Mouse (Mus musculus) heart, embryonic 15.5 days (tissue): Measurements from ENCODE around the gene Hipk3. TPM values are rescaled to one million over a fixed set of nuclear protein-coding genes. Genes with fewer than 3 reads are reported as not detected.

Source experiments
- ATAC-seq: fragments of 200-750 bp; cut with Nextera tagmentation; replicated peaks from 2 replicates; pipeline ENCODE4 v1.8.0; 2017; ENCODE audit warnings: low read depth, moderate TSS enrichment; ENCODE audit not compliant: insufficient number of reproducible peaks, insufficient read depth, low FRiP score
- H3K27ac ChIP-seq: fragments of 300-500 bp; sonication (generic); 2 replicates; pipeline ENCODE4 v1.5.1; 2015; ENCODE audit warnings: mild to moderate bottlenecking, inconsistent platforms
- H3K27me3 ChIP-seq: fragments of 300-500 bp; sonication (generic); 2 replicates; pipeline ENCODE4 v1.6.1; 2015; ENCODE audit warnings: inconsistent platforms
- H3K36me3 ChIP-seq: fragments of 300-500 bp; sonication (generic); 2 replicates; pipeline ENCODE4 v1.6.1; 2015; ENCODE audit warnings: mild to moderate bottlenecking, inconsistent platforms
- H3K4me1 ChIP-seq: fragments of 300-500 bp; sonication (generic); replicated peaks from 2 replicates; pipeline ENCODE4 v1.6.1; 2015; ENCODE audit warnings: inconsistent platforms
- H3K4me2 ChIP-seq: fragments of 300-500 bp; sonication (generic); 2 replicates; pipeline ENCODE4 v1.6.1; 2015; ENCODE audit warnings: inconsistent platforms, mild to moderate bottlenecking, moderate library complexity
- H3K4me3 ChIP-seq: fragments of 300-500 bp; sonication (generic); 2 replicates; pipeline ENCODE4 v1.5.1; 2015; ENCODE audit warnings: mild to moderate bottlenecking, inconsistent platforms
- H3K9ac ChIP-seq: fragments of 300-500 bp; sonication (generic); 2 replicates; pipeline ENCODE4 v1.6.1; 2015; ENCODE audit warnings: mild to moderate bottlenecking, inconsistent platforms
- H3K9me3 ChIP-seq: fragments of 300-500 bp; sonication (generic); replicated peaks from 2 replicates; pipeline ENCODE4 v1.6.1; 2016; ENCODE audit warnings: inconsistent platforms
- WGBS: fragments of 180-500 bp; shearing (Covaris S2); methylation state at CpG from one replicate; pipeline ENCODE4 v1.1.7; 2015; ENCODE audit warnings: mixed read lengths; 5-methylcytosine and 5-hydroxymethylcytosine counted together
- polyA plus RNA-seq: library from polyadenylated mRNA; unstranded; fragments of >200 nt; fragmentation: Nextera tagmentation; extraction: Ambion mirVana; gene quantifications from 2 replicates; pipeline ENCODE4 v1.2.1, GENCODE M21; 2015

Gene Hipk3
- polyA plus RNA-seq, 1 experiment from 2014 or later, result 34.5 TPM

GRCm38 (mm10) chr2:104444776-104445175, 49.5 kb downstream of the Hipk3 start:
- WGBS, result 19% methylated on average over 2 of the region's 2 CpGs
- peaks cover 20% of the 10 kb centered on the region for H3K4me1 ChIP-seq
- H3K4me3 ChIP-seq, result no peak overlapping the region
- peaks cover 27% of the 10 kb centered on the region for H3K36me3 ChIP-seq
- H3K9me3 ChIP-seq, result no peaks in the 10 kb centered on the region
- H3K27ac ChIP-seq, result peak overlapping the region; percentile 70
- no peak overlapping the region for H3K9ac ChIP-seq
- no peak overlapping the region for H3K4me2 ChIP-seq
- no peaks in the 10 kb centered on the region for H3K27me3 ChIP-seq
- peak; percentile 47; the same call in 1 of the 2 replicates for ATAC-seq

- Histone ChIP-seq H3K4me1 (peaks cover 7% of the 10 kb centered on the region; the same call in 1 of the 2 replicates), H3K27me3 (no peaks in the 10 kb centered on the region), H3K9ac (no peak overlapping the region), H3K36me3 (peaks cover 44% of the 10 kb centered on the region), H3K4me3 (no peak overlapping the region), H3K27ac (no peak overlapping the region), H3K9me3 (no peaks in the 10 kb centered on the region), H3K4me2 (no peak overlapping the region)
- 71% methylated on average over 4 of the region's 4 CpGs for WGBS
- ATAC-seq, result no peak
These were observed 51.9 kb downstream of the Hipk3 start for GRCm38 (mm10) chr2:104442341-104442740.

DNA sequence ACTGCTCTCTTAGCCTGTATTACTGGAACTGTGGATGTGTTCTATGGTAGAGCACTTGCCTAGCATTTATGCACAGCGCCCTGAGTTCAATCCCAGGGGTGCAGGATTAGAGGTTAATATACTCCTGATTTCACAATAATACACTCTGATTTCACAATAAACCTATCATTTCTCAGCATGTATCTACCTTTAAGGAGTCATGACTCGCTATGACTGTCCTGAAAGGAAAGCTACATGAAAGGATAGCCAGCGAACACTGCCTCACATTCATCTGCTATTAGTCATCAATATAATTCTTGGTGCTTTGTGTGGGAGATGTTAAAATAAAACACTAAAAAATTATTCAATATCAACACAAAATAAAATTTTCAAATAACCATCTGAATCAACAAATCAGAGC, 58.0 kb downstream of the Hipk3 start:
- no peaks in the 10 kb centered on the region for H3K27me3 ChIP-seq
- H3K9ac ChIP-seq, result no peak overlapping the region
- no peak overlapping the region for H3K4me3 ChIP-seq
- H3K36me3 ChIP-seq, result peaks cover 82% of the 10 kb centered on the region
- no peak overlapping the region for H3K27ac ChIP-seq
- no peaks in the 10 kb centered on the region for H3K4me1 ChIP-seq
- WGBS, result 92% methylated on average over 3 of the region's 3 CpGs
- no peak overlapping the region for H3K4me2 ChIP-seq
- no peaks in the 10 kb centered on the region for H3K9me3 ChIP-seq
- ATAC-seq, result no peak

DNA sequence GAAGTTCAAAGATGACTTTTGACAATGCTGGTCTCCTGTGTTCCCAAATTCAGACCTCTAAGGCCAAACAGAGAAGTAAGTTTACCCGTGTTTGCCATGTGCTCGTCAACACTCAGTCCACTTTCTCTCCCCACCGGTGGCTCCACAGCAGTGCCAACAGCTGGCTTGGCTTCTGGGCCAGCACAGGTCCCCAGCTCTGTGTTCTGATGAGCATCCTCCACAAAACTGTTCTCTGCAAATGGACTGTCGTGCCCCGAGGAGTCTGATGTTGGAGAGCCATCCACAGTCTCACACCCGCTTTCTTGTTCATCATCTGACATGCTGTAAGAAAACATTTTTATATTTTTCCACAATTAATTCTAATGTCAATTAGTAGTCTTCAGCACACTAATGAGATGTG, 63.2 kb downstream of the Hipk3 start:
- H3K4me1 ChIP-seq, result peaks cover 4% of the 10 kb centered on the region; the same call in 1 of the 2 replicates
- H3K36me3 ChIP-seq, result peaks cover 67% of the 10 kb centered on the region
- no peaks in the 10 kb centered on the region for H3K27me3 ChIP-seq
- no peak overlapping the region for H3K9ac ChIP-seq
- ATAC-seq, result no peak
- 88% methylated on average over 6 of the region's 6 CpGs for whole genome bisulfite sequencing
- H3K27ac ChIP-seq, result no peak overlapping the region
- H3K4me3 ChIP-seq, result no peak overlapping the region
- no peaks in the 10 kb centered on the region for H3K9me3 ChIP-seq
- no peak overlapping the region for H3K4me2 ChIP-seq

DNA sequence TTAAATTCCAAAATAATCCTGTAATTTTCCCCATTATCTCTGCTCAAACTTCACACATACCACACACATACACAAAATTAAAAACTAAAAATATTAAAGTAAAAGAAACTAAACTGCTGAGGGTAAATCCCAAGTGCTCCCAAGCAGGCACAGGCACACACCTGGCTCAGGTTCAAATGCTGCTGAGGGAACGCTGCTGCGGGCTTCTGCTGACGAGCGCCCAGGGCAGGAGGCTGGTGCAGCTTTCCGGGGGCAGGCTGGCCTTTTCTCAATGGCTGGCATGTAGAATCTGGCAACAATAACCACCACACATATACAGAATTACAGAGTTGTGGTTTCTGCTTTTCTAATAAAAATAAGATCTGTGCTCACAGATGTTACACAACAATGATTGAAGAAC, 63.7 kb downstream of the Hipk3 start:
- no peak overlapping the region for H3K4me2 ChIP-seq
- no peak for ATAC-seq
- H3K27me3 ChIP-seq, result no peaks in the 10 kb centered on the region
- no peaks in the 10 kb centered on the region for H3K9me3 ChIP-seq
- 77% methylated on average over 5 of the region's 5 CpGs for WGBS
- H3K9ac ChIP-seq, result no peak overlapping the region
- H3K27ac ChIP-seq, result no peak overlapping the region
- no peak overlapping the region for H3K4me3 ChIP-seq
- H3K4me1 ChIP-seq, result peaks cover 7% of the 10 kb centered on the region; the same call in 1 of the 2 replicates
- H3K36me3 ChIP-seq, result peaks cover 64% of the 10 kb centered on the region

- no peaks in the 10 kb centered on the region for H3K27me3 ChIP-seq
- H3K27ac ChIP-seq, result no peak overlapping the region; the same call in 1 of the 2 replicates
- no peak overlapping the region for H3K9ac ChIP-seq
- no peak overlapping the region for H3K4me2 ChIP-seq
- WGBS, result 52% methylated on average over 3 of the region's 3 CpGs
- H3K4me3 ChIP-seq, result no peak overlapping the region
- ATAC-seq, result no peak; the same call in 1 of the 2 replicates
- peaks cover 8% of the 10 kb centered on the region; the same call in 1 of the 2 replicates for H3K4me1 ChIP-seq
- peaks cover 35% of the 10 kb centered on the region for H3K36me3 ChIP-seq
- no peaks in the 10 kb centered on the region for H3K9me3 ChIP-seq
These were observed 68.1 kb downstream of the Hipk3 start for GRCm38 (mm10) chr2:104426112-104426511.

- peaks cover 14% of the 10 kb centered on the region; the same call in 1 of the 2 replicates for H3K36me3 ChIP-seq
- H3K9me3 ChIP-seq, result no peaks in the 10 kb centered on the region
- no peak for ATAC-seq
- H3K4me2 ChIP-seq, result no peak overlapping the region
- 5% methylated on average over 1 of the region's 1 CpGs for WGBS
- H3K4me3 ChIP-seq, result no peak overlapping the region
- no peak overlapping the region for H3K9ac ChIP-seq
- no peaks in the 10 kb centered on the region for H3K27me3 ChIP-seq
- H3K27ac ChIP-seq, result no peak overlapping the region
- peaks cover 9% of the 10 kb centered on the region; the same call in 1 of the 2 replicates for H3K4me1 ChIP-seq
These were observed 72.0 kb downstream of the Hipk3 start for GRCm38 (mm10) chr2:104422230-104422629.

DNA sequence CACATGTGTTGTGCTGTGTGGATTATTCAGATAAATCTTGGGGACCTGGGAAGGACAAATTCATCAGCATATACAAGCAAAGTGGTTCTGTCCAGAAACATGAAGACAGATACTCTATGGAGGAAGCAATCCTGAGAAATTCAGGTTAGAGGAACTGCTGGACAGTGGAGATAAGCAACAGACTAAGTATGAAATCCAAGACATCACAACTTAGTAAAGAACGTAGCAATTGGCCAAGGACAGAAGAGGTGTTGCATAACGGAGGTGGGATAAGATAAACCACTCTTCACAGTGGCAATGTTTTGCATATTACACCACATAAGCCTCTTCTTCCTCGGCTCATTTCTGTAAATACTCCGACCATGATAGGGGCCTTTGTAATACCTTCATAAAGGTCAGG, 73.4 kb downstream of the Hipk3 start:
- Histone ChIP-seq H3K4me1 (0 out of 2 replicates have a peak, but pooled peaks cover 3% of the 10 kb centered on the region), H3K4me2 (no peak overlapping the region), H3K27ac (no peak overlapping the region), H3K9ac (no peak overlapping the region), H3K36me3 (peaks cover 7% of the 10 kb centered on the region; the same call in 1 of the 2 replicates), H3K27me3 (no peaks in the 10 kb centered on the region), H3K4me3 (no peak overlapping the region), H3K9me3 (no peaks in the 10 kb centered on the region)
- ATAC-seq, result no peak
- 54% methylated on average over 4 of the region's 4 CpGs for WGBS

- H3K9me3 ChIP-seq, result no peaks in the 10 kb centered on the region
- no peak overlapping the region for H3K4me2 ChIP-seq
- H3K4me1 ChIP-seq, result 0 out of 2 replicates have a peak, but pooled peaks cover 3% of the 10 kb centered on the region
- H3K36me3 ChIP-seq, result 0 out of 2 replicates have a peak, but pooled peaks cover 2% of the 10 kb centered on the region
- no peak overlapping the region for H3K9ac ChIP-seq
- no peak for ATAC-seq
- H3K4me3 ChIP-seq, result no peak overlapping the region
- whole genome bisulfite sequencing, result 74% methylated on average over 1 of the region's 1 CpGs
- no peak overlapping the region for H3K27ac ChIP-seq
- H3K27me3 ChIP-seq, result no peaks in the 10 kb centered on the region
These were observed 74.2 kb downstream of the Hipk3 start for GRCm38 (mm10) chr2:104419999-104420398.

- no peak for ATAC-seq
- H3K4me3 ChIP-seq, result no peak overlapping the region
- 86% methylated on average over 2 of the region's 2 CpGs for WGBS
- no peak overlapping the region for H3K27ac ChIP-seq
- H3K9me3 ChIP-seq, result no peaks in the 10 kb centered on the region
- H3K27me3 ChIP-seq, result no peaks in the 10 kb centered on the region
- H3K36me3 ChIP-seq, result no peaks in the 10 kb centered on the region
- H3K4me1 ChIP-seq, result 0 out of 2 replicates have a peak, but pooled peaks cover 3% of the 10 kb centered on the region
- no peak overlapping the region for H3K9ac ChIP-seq
- H3K4me2 ChIP-seq, result no peak overlapping the region
These were observed 74.8 kb downstream of the Hipk3 start for GRCm38 (mm10) chr2:104419411-104419810.

DNA sequence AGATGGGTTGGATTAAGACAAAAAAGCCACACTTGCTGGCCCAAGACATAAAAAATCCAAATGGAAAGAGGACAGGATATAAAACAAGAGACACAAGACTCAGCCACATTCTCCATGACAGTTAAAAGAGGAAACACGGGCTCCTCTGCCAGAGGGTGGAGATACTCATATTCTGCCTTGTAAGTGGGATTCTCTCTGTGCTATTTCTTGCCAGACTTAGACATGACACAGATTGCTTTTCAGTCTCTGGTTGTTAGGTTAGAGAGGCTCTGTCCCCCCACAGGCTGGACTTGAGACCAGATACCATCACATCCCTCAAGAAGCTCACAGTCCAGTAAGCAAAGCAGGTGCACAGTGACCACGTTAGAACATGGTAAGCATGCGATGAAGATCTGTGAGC, 81.2 kb downstream of the Hipk3 start:
- Histone ChIP-seq H3K9ac (no peak overlapping the region), H3K4me2 (no peak overlapping the region), H3K4me1 (peaks cover 16% of the 10 kb centered on the region), H3K9me3 (no peaks in the 10 kb centered on the region), H3K27ac (no peak overlapping the region), H3K4me3 (no peak overlapping the region), H3K36me3 (no peaks in the 10 kb centered on the region), H3K27me3 (peaks cover 59% of the 10 kb centered on the region)
- no peak for ATAC-seq
- WGBS, result 77% methylated on average over 3 of the region's 3 CpGs

- no peaks in the 10 kb centered on the region for H3K36me3 ChIP-seq
- WGBS, result 30% methylated on average over 4 of the region's 4 CpGs
- H3K9ac ChIP-seq, result no peak overlapping the region
- H3K4me2 ChIP-seq, result no peak overlapping the region
- ATAC-seq, result no peak
- no peak overlapping the region for H3K4me3 ChIP-seq
- H3K4me1 ChIP-seq, result peaks cover 16% of the 10 kb centered on the region
- peaks cover 64% of the 10 kb centered on the region for H3K27me3 ChIP-seq
- H3K27ac ChIP-seq, result no peak overlapping the region
- no peaks in the 10 kb centered on the region for H3K9me3 ChIP-seq
These were observed 81.8 kb downstream of the Hipk3 start for GRCm38 (mm10) chr2:104412496-104412895.
